Mouse (Mus musculus) forebrain, embryonic 16.5 days (tissue): ENCODE results near the gene Clint1. TPM values are rescaled to one million over a fixed set of nuclear protein-coding genes. Genes with fewer than 3 reads are reported as not detected.
A peak's percentile ranks its signal among the peaks of the same experiment; 100 is the strongest.

Experiments used
- ATAC-seq: fragments of 200-750 bp; cut with Nextera tagmentation; 2 replicates; pipeline ENCODE4 v1.8.0; 2017; ENCODE audit warnings: mild to moderate bottlenecking, moderate library complexity
- H3K27ac ChIP-seq: fragments of 300-500 bp; sonication (generic); 2 replicates; pipeline ENCODE4 v1.5.1; 2014; ENCODE audit warnings: low read length, control low read depth
- H3K27me3 ChIP-seq: fragments of 300-500 bp; sonication (generic); replicated peaks from 2 replicates; pipeline ENCODE4 v1.6.1; 2014; ENCODE audit warnings: low read length; ENCODE audit not compliant: control insufficient read depth, insufficient read depth
- H3K36me3 ChIP-seq: fragments of 300-500 bp; sonication (generic); 2 replicates; pipeline ENCODE4 v1.6.1; 2014; ENCODE audit not compliant: control insufficient read depth, insufficient read depth
- H3K4me1 ChIP-seq: fragments of 300-500 bp; sonication (generic); replicated peaks from 2 replicates; pipeline ENCODE4 v1.6.1; 2014; ENCODE audit warnings: low read length; ENCODE audit not compliant: control insufficient read depth, insufficient read depth
- H3K4me2 ChIP-seq: fragments of 300-500 bp; sonication (generic); 2 replicates; pipeline ENCODE4 v1.6.1; 2014; ENCODE audit warnings: mild to moderate bottlenecking, low read length, control low read depth
- H3K4me3 ChIP-seq: fragments of 300-500 bp; sonication (generic); replicated peaks from 2 replicates; pipeline ENCODE4 v1.5.1; 2014; ENCODE audit warnings: mild to moderate bottlenecking, low read length, control low read depth
- H3K9ac ChIP-seq: fragments of 300-500 bp; sonication (generic); replicated peaks from 2 replicates; pipeline ENCODE4 v1.6.1; 2014; ENCODE audit warnings: low read depth, low read length, control low read depth
- H3K9me3 ChIP-seq: fragments of 300-500 bp; sonication (generic); 2 replicates; pipeline ENCODE4 v1.6.1; 2016; ENCODE audit warnings: low read length; ENCODE audit not compliant: control insufficient read depth
- WGBS: fragments of 180-500 bp; shearing (Covaris S2); extraction: QIAGEN DNeasy Blood & Tissue Kit; methylation state at CpG from one replicate; pipeline ENCODE4 v1.1.7; 2014; 5-methylcytosine and 5-hydroxymethylcytosine counted together
- polyA plus RNA-seq: library from polyadenylated mRNA; unstranded; fragments of >200 nt; fragmentation: Nextera tagmentation; extraction: Ambion mirVana; gene quantifications from 2 replicates; pipeline ENCODE4 v1.2.1, GENCODE M21; 2015

Gene Clint1
- polyA plus RNA-seq, 1 experiment from 2014 or later = 45.1 TPM

GRCm38 (mm10) chr11:45884029-45884428 lies 32.2 kb downstream of the Clint1 start:
- no peak overlapping the region for H3K4me2 ChIP-seq
- H3K27me3 ChIP-seq = no peaks in the 10 kb centered on the region
- peaks cover 3% of the 10 kb centered on the region for H3K36me3 ChIP-seq
- no peaks in the 10 kb centered on the region for H3K9me3 ChIP-seq
- H3K27ac ChIP-seq = no peak overlapping the region
- no peak for ATAC-seq
- no peak overlapping the region for H3K9ac ChIP-seq
- peaks cover 11% of the 10 kb centered on the region for H3K4me1 ChIP-seq
- WGBS = 34% methylated on average over 4 of the region's 4 CpGs
- no peak overlapping the region for H3K4me3 ChIP-seq

- H3K4me3 ChIP-seq = no peak overlapping the region
- no peak for ATAC-seq
- no peak overlapping the region for H3K4me2 ChIP-seq
- no peak overlapping the region for H3K27ac ChIP-seq
- H3K36me3 ChIP-seq = peaks cover 7% of the 10 kb centered on the region
- WGBS = 70% methylated on average over 5 of the region's 5 CpGs
- no peaks in the 10 kb centered on the region for H3K27me3 ChIP-seq
- H3K4me1 ChIP-seq = peaks cover 9% of the 10 kb centered on the region; the same call in 1 of the 2 replicates
- H3K9me3 ChIP-seq = no peaks in the 10 kb centered on the region
- H3K9ac ChIP-seq = no peak overlapping the region
Measured at GRCm38 (mm10) chr11:45885606-45886230, 33.9 kb downstream of the Clint1 start.

- H3K4me2 ChIP-seq = no peak overlapping the region
Measured at GRCm38 (mm10) chr11:45886596-45886995, 34.7 kb downstream of the Clint1 start.

GRCm38 (mm10) chr11:45888471-45889030 lies 36.7 kb downstream of the Clint1 start:
- H3K27me3 ChIP-seq = no peaks in the 10 kb centered on the region
- no peaks in the 10 kb centered on the region for H3K9me3 ChIP-seq
- no peak overlapping the region for H3K9ac ChIP-seq
- H3K4me1 ChIP-seq = peaks cover 3% of the 10 kb centered on the region; the same call in 1 of the 2 replicates
- no peak overlapping the region for H3K4me2 ChIP-seq
- no peak for ATAC-seq
- H3K27ac ChIP-seq = no peak overlapping the region
- WGBS = 89% methylated on average over 9 of the region's 9 CpGs
- H3K36me3 ChIP-seq = peaks cover 11% of the 10 kb centered on the region
- H3K4me3 ChIP-seq = no peak overlapping the region

More at GRCm38 (mm10) chr11:45886596-45886995, 34.7 kb downstream of the Clint1 start:
- peak; percentile 35; the same call in 1 of the 2 replicates for ATAC-seq
- H3K9me3 ChIP-seq = no peaks in the 10 kb centered on the region
- peaks cover 7% of the 10 kb centered on the region for H3K36me3 ChIP-seq
- no peak overlapping the region for H3K4me3 ChIP-seq
- H3K27ac ChIP-seq = no peak overlapping the region
- H3K27me3 ChIP-seq = no peaks in the 10 kb centered on the region
- no peak overlapping the region for H3K9ac ChIP-seq
- WGBS = 25% methylated on average over 5 of the region's 5 CpGs
- H3K4me1 ChIP-seq = peaks cover 6% of the 10 kb centered on the region; the same call in 1 of the 2 replicates

GRCm38 (mm10) chr11:45889981-45890380 lies 38.1 kb downstream of the Clint1 start:
- no peak for ATAC-seq
- no peak overlapping the region for H3K4me3 ChIP-seq
- peaks cover 3% of the 10 kb centered on the region; the same call in 1 of the 2 replicates for H3K4me1 ChIP-seq
- no peaks in the 10 kb centered on the region for H3K9me3 ChIP-seq
- 73% methylated on average over 3 of the region's 3 CpGs for WGBS
- no peak overlapping the region for H3K27ac ChIP-seq
- H3K36me3 ChIP-seq = peaks cover 21% of the 10 kb centered on the region
- H3K9ac ChIP-seq = no peak overlapping the region
- no peaks in the 10 kb centered on the region for H3K27me3 ChIP-seq
- no peak overlapping the region for H3K4me2 ChIP-seq

GRCm38 (mm10) chr11:45890423-45890822 lies 38.6 kb downstream of the Clint1 start:
- Histone ChIP-seq H3K9ac (no peak overlapping the region), H3K4me2 (no peak overlapping the region), H3K27me3 (no peaks in the 10 kb centered on the region), H3K36me3 (peaks cover 26% of the 10 kb centered on the region), H3K9me3 (no peaks in the 10 kb centered on the region), H3K4me3 (no peak overlapping the region), H3K27ac (no peak overlapping the region), H3K4me1 (peaks cover 3% of the 10 kb centered on the region; the same call in 1 of the 2 replicates)
- ATAC-seq = no peak
- 97% methylated on average over 20 of the region's 20 CpGs for WGBS

- H3K9ac ChIP-seq = no peak overlapping the region
- no peak overlapping the region for H3K27ac ChIP-seq
- ATAC-seq = no peak
- 96% methylated on average over 5 of the region's 5 CpGs for WGBS
- no peak overlapping the region for H3K4me3 ChIP-seq
- H3K4me1 ChIP-seq = no peaks in the 10 kb centered on the region
- H3K27me3 ChIP-seq = no peaks in the 10 kb centered on the region
- peaks cover 24% of the 10 kb centered on the region for H3K36me3 ChIP-seq
- no peaks in the 10 kb centered on the region for H3K9me3 ChIP-seq
- no peak overlapping the region for H3K4me2 ChIP-seq
Measured at GRCm38 (mm10) chr11:45892861-45893360, 41.1 kb downstream of the Clint1 start.

GRCm38 (mm10) chr11:45897392-45897791 lies 45.5 kb downstream of the Clint1 start:
- Histone ChIP-seq H3K4me3 (no peak overlapping the region), H3K4me2 (no peak overlapping the region), H3K27me3 (no peaks in the 10 kb centered on the region), H3K27ac (no peak overlapping the region), H3K4me1 (no peaks in the 10 kb centered on the region), H3K9ac (no peak overlapping the region), H3K36me3 (peaks cover 20% of the 10 kb centered on the region), H3K9me3 (no peaks in the 10 kb centered on the region)
- WGBS = 93% methylated on average over 2 of the region's 2 CpGs
- no peak for ATAC-seq

GRCm38 (mm10) chr11:45900233-45901015 lies 48.6 kb downstream of the Clint1 start:
- Histone ChIP-seq H3K27me3 (no peaks in the 10 kb centered on the region), H3K9ac (no peak overlapping the region), H3K4me1 (no peaks in the 10 kb centered on the region), H3K4me3 (no peak overlapping the region), H3K36me3 (peaks cover 13% of the 10 kb centered on the region), H3K4me2 (no peak overlapping the region), H3K27ac (no peak overlapping the region), H3K9me3 (no peaks in the 10 kb centered on the region)
- ATAC-seq = no peak
- WGBS = 66% methylated on average over 11 of the region's 11 CpGs
